Mouse (Mus musculus) natural killer cell, adult 2 months (primary cell): Measurements from ENCODE around the gene Rapgef2.

Experiments used
- DNase-seq, 2 experiments: peaks; one replicate each; pipeline ENCODE4 v3.0.0; 2022; ENCODE audit warnings: low spot score in 2 of 2

The Rapgef2 gene

DNA sequence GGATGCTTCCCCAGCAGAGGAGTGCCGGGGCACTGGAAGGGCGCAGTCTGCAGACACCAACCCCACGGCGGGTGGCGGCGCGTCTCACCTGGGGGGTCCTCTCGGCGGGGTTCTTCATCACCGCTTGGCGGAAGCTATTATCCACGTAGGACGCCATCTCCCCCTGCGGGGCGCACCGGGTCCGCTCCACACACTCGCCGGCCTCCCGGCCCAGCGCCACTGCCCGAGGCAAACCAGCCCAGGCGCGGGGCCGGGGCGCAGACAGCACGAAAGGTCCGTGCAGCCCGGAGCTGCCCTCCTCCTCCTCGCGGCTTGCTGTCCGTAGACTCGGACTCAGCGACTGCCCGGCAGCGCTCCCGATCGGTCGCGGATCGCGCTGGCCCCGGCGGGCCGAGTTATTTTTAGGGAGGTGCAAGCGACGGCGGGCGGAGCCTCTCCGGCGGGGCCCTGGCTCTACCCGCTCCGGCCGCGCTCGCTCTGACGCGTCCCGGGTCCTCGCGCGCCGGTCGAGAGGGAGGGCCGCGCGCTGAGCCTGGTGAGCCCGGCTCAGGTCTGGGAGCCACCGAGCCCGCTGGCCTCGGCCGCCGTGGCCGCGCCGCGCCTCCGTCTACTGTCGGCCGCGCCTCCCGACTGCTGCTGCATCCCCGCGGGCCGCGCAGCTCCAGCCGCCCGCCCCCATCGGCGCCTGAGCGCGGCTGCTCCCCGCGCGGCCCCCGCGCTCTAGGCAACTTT lies at the start of gene Rapgef2:
Gene Rapgef2 (minus strand): TSS at position 142 of the 732 bp plus-strand sequence.
- peak; percentile 41 to 43 for DNase-seq

DNA sequence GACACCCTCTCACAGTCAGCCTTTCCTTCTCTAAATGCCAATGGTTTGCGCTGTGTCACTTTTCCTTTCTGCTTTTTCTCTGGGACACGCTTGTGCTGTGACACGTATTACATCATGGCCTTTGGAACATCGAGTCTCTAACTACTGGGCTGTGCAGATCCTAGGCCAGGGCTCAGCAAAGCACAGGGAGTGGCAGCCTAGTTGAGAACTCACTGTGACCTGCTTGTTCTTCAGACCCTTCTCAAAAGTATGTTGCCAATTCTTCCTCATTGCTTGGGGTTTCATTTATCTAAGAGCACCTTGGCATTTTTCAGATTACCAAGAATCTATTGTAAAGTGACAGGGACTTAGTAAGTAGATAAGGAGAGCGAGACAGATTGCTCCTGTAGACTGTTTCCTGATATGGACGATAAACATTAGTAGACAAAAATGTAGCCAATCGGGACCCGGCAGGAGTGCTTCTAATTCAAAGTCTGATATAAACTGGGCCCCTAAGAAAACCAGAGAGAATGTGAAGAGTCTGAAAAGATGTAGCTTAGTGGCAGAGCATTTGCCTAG lies 47.4 kb upstream of the Rapgef2 start:
- DNase-seq: no peak

DNA sequence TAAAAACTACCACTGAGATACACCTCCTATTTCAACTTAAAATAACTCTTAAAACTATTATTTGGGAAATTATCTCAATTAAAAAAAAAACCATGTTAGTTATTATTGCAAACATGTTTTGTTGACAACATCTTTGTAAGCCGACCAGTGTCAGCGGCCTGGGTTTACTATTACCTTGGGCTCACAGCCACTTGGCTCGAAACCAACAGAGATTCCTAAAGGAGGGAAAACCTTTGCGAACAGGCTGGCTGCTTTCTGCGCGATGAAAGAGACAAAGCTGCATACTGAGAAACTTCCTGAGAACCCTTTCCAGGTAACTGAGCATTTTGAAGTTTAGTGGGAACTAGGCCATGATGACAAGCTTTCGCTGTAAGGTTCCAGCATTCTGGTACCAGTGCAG lies 46.7 kb upstream of the Rapgef2 start:
- no peak for DNase-seq

DNA sequence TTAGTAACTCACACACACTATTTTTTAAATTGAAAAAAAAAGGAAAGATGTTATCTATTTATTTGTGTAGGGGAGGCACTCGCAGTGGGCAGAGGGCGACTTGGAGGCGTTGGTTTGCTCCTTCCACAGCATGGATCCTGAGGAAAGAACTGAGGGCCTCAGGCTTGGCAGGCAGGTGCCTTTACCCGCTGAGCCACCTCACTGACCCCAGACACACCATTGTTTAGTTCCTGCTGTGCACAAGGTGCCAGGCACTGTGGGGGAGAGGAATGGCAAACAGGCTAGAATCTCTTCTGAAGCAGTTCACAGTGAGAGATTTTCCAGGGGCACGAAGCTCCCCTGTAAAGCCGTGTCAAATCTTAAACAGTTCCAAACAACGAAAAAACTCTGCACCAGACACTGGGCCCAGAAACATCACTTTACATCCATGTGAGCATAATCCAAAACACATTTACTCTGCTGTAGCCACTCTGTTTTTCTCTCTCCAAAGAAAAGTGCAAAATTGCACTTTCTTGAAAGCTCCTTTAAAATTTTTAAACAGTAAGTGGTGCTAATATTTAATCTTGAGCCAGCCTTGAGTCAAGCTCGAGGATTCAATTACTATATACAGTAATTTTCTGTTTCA lies 43.5 kb upstream of the Rapgef2 start:
- DNase-seq: no peak

DNA sequence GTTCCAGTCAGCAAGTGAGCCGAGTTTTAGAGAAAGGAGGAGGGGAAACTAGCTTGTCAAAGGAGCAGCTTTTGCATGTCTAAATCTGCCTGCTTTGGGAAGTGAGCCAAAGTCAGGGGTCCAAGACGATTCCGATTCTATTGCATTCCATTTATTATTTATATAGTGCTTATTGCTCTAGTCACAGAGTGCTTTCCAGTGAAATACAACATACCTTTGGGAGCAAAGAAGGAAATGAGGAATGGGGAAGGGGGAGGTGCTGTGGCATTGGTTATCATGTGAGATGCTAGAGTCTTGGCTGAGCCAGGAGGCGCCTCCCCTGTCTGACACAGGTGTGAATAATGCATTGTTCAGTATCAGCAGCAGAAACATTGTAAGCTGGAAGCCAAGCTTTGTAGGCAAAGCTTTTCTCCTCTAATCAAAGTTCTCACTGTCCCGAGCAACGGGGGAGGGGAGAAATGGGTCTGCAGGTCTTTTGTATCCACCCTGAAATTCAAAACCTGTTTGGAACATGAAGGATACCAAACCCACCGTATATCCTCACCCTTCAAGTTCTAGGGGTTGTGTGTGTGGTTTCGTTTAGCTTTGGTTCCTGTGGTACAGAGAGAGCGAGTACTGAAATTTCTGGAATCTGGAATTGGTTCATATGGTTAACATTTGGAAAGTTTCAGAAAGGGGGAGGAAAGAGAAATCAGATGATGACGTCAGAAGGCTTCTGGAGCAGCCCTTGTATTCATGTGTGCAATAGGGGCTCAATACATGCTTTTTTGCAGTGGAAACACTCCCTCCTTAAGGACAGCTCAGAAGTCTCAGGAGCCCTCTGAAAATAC lies 38.6 kb upstream of the Rapgef2 start:
- DNase-seq: no peak

DNA sequence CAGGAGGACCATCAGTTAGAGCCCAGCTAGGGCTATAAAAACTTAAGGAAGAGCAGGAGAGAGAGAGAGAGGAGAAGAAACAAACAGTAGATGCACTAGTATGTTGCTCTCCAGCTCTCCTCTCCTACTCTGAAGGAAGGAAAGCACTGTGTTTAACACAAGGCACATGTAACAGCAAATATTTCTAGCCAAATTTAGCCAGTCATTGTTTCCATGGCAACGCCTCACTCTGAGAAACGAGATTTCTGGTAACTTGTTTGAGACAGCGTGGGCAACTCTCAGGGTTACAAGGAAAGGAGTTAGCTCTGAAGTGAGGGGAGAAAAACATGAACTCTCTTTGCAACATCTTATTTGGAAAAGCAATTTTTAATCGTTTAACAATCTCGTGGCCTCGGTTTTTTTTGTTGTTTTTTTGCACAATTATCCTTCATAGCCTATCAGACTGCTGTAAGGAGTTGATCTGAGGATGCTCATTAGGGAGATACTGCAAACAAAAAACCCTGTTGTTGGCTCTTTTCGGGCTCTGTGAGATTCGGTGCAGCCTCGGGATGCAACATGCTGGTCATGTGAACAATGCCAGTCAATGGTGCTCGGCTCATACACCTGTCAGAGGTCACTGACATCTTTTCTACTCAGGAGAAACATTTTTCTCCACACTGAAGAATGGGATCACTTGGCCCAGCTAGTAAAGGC lies 27.8 kb upstream of the Rapgef2 start:
- no peak for DNase-seq

DNA sequence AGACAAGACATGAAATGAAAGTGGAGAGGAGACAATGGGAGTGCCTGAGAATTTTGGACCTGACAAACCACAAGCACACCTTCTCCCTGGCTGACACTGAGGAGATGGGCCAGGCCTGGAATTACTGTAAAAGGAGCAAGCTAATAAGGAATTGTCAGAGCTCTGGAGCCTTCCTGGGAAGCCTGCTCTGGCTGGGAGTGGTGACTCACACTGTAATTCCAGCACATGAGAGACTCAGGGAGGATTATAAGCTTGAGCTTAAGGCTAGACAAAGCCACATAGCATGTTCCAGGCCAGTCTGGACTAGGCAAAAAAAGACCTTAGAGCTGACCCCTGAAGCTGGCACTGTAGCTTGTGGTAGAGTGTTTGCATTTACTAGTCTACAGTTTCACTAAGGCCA lies 25.6 kb upstream of the Rapgef2 start:
- no peak for DNase-seq

DNA sequence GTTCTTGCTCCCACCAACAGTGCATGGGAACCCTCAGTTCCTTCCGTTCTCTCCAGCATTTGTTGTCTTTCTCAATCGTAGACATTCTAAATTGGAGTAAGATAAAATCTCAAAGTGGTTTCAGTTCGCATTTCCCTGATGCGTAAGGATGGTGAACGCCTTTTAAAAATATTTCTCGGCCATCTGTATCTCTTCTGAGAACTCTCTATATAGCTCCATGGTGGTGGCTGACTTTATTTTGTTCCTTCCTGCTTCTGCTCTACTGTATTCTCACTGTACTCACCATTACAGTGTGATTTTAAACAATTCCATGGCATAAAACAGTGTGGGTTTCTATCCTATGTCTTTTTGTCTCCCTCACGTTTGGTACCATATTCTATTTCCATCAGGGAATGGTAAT lies 23.9 kb upstream of the Rapgef2 start:
- no peak for DNase-seq

DNA sequence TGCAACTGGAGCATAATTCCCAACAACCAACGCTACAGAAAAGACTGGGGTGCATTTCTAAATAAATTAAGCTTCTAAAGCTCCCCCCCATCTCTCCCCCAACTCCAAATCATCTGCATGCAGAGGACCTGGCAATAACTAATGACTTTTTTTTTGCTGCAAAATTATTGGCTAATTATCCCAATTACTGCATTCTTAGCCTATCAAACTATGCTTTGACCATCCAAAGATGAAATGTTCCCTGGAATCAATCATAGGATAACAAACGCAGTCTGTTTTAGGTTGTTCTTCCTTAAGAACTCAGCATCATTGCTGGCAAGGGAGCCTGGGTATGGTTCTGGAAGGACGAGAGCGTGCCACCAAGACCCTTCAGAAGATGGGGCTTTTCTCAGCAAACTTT lies 22.3 kb upstream of the Rapgef2 start:
- no peak for DNase-seq

DNA sequence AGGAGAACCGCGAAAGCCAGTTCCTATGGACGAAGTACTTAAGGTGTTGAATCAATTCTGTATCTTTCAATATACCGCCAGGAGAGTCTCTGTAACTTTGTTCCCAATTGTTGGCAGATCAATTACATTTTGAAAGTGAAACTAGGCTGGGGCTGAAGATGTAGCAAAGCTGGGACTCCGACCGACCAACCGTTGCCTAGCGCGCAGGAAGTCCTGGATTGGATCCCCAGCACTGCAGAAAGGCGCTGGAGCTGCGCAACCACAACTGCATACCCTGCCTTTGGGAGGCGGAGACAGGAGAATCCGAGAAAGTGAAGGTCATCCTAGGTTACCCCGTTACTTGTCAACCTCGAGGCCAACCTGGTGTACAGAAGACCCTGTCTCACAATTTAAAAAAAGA lies 13.1 kb upstream of the Rapgef2 start:
- DNase-seq: no peak

DNA sequence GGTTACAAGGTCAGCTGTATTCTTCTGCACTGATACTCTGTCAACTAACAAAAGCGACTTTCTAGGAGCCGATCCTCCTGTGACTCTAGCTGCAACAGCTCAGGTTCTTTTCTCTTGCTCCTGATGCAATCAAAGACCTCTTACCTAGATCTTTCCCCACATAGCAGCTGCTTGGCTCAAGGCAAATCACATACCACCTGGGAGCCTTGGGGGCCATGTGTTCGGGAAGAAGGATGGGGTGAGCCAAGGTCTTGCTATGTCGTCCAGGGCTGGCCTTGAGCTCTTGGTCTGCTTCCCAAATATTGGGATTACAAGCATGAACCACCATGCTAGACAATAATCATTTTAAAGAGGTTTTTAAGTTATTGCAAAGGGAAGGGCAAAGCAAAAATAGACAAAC lies 11.0 kb upstream of the Rapgef2 start:
- DNase-seq: no peak

DNA sequence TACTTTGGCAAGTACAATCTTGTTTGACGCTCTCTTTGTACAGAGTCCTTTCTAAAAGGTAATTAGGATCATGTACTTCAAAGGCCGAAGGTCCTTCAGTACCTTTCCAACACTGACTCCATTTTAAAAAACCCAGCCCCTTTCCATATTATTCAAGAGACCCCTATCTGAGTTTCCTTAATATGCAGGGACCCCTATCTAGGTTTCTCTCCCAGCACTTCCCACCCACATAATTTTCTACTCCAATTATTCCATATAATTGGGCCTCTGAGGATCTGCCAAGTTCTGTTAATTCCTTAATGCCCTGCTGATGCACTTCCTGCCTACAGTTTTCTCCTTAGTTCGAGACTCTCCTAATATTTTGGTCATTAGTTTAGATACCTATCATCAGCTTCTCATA lies 10.3 kb upstream of the Rapgef2 start:
- DNase-seq: no peak

DNA sequence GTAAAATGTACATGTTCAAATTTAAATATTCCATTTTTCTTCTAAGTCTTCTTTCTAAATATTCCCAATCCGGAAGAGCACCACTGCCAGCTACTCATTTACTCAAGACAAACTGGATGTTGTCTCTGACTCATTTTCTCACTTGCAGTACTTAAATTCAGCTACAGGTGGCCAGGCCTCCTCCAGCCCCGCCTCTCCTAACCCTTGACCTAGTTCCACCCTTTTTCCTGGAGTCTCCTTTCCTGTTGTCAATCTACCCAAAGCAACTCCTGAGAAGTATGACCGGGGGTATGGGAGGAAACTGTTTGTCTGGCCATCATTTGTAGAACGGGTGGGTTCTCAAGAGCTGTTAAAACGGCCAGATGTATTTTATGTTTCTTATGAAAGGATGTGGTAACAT lies 9.7 kb upstream of the Rapgef2 start:
- DNase-seq: no peak

DNA sequence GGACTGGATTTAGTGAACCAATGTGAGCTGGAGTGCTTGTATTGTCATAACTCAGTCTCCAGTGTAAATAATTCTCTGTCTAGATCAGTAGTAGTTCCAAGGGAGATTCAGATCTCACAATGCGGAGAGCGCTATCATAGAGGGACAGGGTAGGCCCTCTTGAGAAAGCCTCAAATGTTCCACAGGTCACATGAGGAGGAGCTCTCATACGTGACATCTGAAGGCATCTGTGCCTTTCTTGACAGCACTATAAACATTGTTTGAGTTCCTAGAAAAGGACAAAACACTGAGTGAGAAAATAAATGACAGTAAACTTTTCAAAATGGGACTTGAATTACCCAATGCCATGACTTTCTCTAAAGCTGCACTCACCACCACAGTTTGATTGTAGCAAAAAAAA lies 8.4 kb upstream of the Rapgef2 start:
- no peak for DNase-seq

DNA sequence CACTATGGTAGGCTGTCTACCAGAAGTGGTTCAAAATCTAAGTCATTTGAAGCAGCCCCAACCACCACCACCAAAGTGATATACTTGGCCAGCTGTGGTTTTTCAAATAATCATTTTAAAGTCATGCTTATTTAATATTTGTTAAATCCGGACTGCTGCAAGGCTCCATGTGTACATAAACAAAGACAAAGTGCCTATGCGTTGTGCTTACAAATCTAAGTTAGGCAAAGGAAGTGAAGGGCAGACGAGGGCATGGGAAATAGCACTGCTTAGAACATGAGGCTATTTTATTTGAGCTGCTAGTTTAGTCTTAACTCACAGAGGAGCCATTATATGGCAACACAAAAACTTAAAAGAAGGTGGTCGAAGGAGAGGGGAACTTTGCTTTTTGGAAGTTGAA lies 6.7 kb upstream of the Rapgef2 start:
- no peak for DNase-seq

DNA sequence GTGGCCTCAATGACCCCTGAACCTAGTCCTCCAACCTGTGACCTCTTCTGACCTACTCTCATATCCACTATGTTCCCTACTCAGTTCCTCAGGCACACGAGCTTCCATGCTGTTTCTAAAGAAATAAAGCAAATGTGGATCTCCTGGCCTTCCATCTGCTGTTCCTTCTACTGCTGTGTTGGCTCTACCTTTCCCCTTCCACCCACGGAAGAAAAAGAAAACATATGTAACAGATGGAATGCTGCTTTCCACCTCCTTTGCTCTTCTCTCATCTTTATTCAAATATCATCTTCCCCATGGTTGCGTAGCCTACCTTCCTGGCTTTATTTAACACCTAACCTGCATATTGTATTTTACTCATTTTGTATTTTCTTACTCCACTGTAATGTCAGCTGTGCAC lies 2.7 kb upstream of the Rapgef2 start:
- DNase-seq: no peak

DNA sequence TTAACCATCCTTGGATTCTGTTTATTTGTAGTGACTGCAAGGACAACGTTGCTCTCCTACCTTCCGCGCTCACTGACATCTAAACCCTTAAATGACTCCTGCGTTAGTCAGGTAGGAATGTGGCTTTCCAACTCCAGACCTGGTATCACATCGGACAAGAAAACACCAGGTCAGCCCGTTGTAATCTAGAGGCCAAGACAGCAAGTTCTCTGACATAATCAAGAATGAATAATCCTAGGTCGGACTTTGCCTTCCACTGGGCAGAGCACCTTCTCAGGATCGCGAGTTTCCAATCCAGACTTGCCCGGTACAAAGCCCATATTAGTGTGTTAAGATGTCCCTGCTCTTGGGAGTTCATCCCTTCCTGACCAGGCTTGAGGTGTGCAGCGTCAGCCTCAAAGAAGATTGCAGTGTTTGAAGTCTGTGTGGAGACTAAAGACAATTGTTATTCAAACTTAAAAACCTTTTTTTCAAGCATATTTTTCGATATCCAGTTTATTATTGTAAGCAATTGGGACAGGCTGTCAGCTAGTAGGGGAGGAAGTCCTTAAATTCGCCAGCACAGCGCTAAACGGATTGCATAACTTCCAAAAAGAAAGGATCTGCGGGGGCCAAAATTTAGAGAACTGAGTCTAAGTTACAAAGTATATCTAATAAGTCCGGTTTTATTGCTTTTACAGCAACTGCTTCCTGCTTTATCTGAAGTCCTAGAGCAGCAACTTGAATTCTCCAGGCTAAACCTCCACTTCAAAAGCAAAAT lies 1.6 kb upstream of the Rapgef2 start:
- no peak for DNase-seq

DNA sequence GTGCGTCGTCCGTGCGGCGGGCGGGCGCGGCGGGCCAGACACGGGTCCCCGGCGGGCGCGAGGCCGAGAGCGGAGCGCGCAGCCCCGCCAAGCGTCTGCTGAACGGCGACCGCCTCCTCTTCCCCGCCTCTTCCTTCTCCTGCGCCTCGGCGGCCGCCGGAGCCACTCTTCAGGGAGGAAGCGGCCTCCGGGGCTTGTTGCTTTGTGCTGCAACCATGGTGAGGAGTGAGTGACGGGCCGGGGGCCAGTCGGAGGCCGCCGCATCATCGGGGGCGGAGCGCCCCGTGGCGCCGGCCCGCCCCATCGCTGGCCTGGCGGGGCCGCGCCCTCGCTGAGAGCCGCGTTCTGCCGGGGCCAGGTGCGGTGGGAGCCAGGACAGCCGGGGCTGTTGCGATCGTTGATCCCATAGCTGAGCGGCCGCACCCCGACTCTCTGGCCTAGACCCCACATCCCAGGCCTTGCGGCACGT lies 825 bp upstream of the Rapgef2 start:
- peak; percentile 85 to 90 for DNase-seq

DNA sequence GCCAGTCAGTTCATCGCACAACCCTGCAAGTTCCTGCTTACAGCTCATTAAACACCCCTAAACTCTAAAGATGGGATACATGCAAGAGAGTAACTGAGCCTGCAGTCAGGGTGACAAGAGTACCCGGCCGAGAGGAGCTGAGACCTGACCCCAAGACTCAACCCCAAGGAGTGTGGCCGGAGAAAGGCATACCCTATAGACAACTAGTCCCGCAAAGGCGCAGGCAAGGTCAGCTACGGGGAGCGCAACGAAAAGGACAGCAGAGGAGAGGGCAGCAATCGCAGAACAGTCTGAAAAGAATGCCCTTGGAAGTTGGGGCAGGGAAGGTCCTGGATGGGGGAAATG lies 314 bp downstream of the Rapgef2 start:
- DNase-seq: peak in 1 of 2 experiments; percentile 5

DNA sequence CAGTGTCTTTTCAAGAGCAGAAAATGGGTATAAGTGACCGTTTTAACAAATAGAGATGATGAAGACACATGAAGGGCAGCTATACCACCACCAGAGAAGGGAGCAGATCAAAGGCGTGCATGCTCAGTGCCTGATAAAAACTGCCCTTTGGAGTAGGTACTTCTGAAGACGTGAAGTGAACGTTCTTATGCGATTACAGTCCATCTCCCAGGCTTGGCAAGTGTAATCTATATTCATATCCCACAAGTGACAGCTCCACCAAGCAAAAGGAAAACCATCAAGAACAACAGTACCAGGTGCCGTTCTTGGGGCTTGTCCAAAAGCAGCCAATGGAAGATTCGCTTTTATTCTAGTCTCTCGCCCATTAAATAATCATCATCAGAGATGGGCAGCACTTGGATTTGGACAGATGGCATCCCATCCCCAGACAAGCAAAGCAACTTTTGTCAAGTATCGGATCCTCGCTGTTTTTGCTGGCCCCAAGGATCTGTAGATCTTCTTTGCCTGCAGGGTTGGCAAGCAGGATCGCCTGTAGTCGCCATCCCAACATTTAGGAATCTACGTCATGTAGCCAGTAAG lies 1.1 kb downstream of the Rapgef2 start:
- DNase-seq: no peak

DNA sequence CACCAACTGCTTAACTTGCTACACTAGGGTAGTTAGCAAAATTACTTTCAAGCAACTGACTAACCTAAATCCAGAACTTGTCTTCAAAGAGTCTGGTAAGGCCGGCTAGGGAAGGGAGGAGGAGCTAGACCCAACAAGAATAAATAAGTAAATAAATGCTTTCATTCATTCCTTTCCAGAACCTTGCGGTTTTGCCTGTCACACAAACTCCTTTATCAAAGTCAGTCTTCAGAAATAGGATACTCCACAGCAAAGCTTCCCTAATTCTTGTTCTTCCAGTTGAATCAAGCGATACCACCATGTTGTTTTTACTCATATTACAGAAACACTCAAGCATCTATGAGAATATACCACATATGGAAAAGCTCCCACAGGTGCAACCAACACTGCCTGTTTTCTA lies 2.3 kb downstream of the Rapgef2 start:
- DNase-seq: no peak
